Mouse (Mus musculus) liver, embryonic 11.5 days (tissue): ENCODE data around the gene 2310011J03Rik. TPM values are rescaled to one million over a fixed set of nuclear protein-coding genes. Genes with fewer than 3 reads are reported as not detected.

ENCODE experiments used
- ATAC-seq: fragments of 200-750 bp; cut with Nextera tagmentation; replicated peaks from 2 replicates; pipeline ENCODE4 v1.8.0; 2017; ENCODE audit warnings: moderate number of reproducible peaks, mild to moderate bottlenecking, moderate TSS enrichment, moderate library complexity; ENCODE audit not compliant: low FRiP score
- DNase-seq: peaks from one replicate; pipeline ENCODE4 v3.0.0-alpha.2; 2017; ENCODE audit warnings: low spot score
- H3K27ac ChIP-seq: fragments of 300-500 bp; sonication (generic); 2 replicates; pipeline ENCODE4 v1.5.1; 2014; ENCODE audit warnings: mild to moderate bottlenecking, low read depth, low read length, control low read depth
- H3K27me3 ChIP-seq: fragments of 300-500 bp; sonication (generic); replicated peaks from 2 replicates; pipeline ENCODE4 v1.6.1; 2014; ENCODE audit warnings: low read length, mixed read lengths; ENCODE audit not compliant: control insufficient read depth, insufficient read depth
- H3K36me3 ChIP-seq: fragments of 300-500 bp; sonication (generic); 2 replicates; pipeline ENCODE4 v1.6.1; 2014; ENCODE audit warnings: mild to moderate bottlenecking, low read length, moderate library complexity, mixed read lengths; ENCODE audit not compliant: control insufficient read depth, insufficient read depth
- H3K4me1 ChIP-seq: fragments of 300-500 bp; sonication (generic); replicated peaks from 2 replicates; pipeline ENCODE4 v1.6.1; 2014; ENCODE audit warnings: low read length, mixed read lengths; ENCODE audit not compliant: control insufficient read depth, insufficient read depth
- H3K4me2 ChIP-seq: fragments of 300-500 bp; sonication (generic); 2 replicates; pipeline ENCODE4 v1.6.1; 2014; ENCODE audit warnings: mild to moderate bottlenecking, control low read depth, moderate library complexity
- H3K4me3 ChIP-seq: fragments of 300-500 bp; sonication (generic); 2 replicates; pipeline ENCODE4 v1.5.1; 2014; ENCODE audit warnings: low read depth, low read length, control low read depth
- H3K9ac ChIP-seq: fragments of 300-500 bp; sonication (generic); 2 replicates; pipeline ENCODE4 v1.6.1; 2014; ENCODE audit warnings: low read depth, low read length, control low read depth
- H3K9me3 ChIP-seq: fragments of 300-500 bp; sonication (generic); 2 replicates; pipeline ENCODE4 v1.6.1; 2016; ENCODE audit warnings: low read length, inconsistent platforms, mixed read lengths; ENCODE audit not compliant: control insufficient read depth
- WGBS: fragments of 180-500 bp; shearing (Covaris S2); extraction: QIAGEN DNeasy Blood & Tissue Kit; methylation state at CpG from one replicate; pipeline ENCODE4 v1.1.7; 2014; 5-methylcytosine and 5-hydroxymethylcytosine counted together
- polyA plus RNA-seq: library from polyadenylated mRNA; unstranded; fragments of >200 nt; fragmentation: Nextera tagmentation; extraction: Ambion mirVana; gene quantifications from 2 replicates; pipeline ENCODE4 v1.2.1, GENCODE M21; 2014

Gene 2310011J03Rik
- polyA plus RNA-seq, 1 experiment from 2014 or later: 47.8 TPM

DNA sequence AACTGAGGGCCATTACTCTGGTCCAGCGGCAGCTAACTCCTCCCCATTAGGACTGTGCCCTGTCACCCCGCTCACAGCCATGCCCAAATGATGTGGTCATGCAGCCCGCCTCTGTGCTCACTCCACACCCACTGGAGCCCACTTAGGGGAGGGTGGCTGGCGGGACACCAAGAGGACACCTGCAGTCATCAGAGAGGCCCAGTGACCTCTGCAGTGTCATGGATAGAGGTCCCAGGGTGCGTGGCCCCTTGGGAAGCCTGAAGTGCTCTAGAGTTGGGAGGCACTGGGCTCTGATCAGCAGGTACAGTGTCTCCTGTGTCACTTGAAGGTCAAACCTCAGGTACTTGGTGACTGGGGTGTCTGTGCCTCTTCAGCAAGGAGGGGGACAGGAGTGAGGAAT lies 23.5 kb downstream of the 2310011J03Rik start:
- H3K27me3 ChIP-seq: peaks cover 45% of the 10 kb centered on the region
- no peak overlapping the region for H3K9ac ChIP-seq
- H3K4me3 ChIP-seq: no peak overlapping the region
- H3K4me2 ChIP-seq: no peak overlapping the region
- no peak overlapping the region for H3K27ac ChIP-seq
- no peaks in the 10 kb centered on the region for H3K9me3 ChIP-seq
- DNase-seq (no peak), ATAC-seq (no peak)
- H3K36me3 ChIP-seq: peaks cover 14% of the 10 kb centered on the region
- H3K4me1 ChIP-seq: peaks cover 21% of the 10 kb centered on the region
- WGBS: 75% methylated on average over 5 of the region's 5 CpGs

DNA sequence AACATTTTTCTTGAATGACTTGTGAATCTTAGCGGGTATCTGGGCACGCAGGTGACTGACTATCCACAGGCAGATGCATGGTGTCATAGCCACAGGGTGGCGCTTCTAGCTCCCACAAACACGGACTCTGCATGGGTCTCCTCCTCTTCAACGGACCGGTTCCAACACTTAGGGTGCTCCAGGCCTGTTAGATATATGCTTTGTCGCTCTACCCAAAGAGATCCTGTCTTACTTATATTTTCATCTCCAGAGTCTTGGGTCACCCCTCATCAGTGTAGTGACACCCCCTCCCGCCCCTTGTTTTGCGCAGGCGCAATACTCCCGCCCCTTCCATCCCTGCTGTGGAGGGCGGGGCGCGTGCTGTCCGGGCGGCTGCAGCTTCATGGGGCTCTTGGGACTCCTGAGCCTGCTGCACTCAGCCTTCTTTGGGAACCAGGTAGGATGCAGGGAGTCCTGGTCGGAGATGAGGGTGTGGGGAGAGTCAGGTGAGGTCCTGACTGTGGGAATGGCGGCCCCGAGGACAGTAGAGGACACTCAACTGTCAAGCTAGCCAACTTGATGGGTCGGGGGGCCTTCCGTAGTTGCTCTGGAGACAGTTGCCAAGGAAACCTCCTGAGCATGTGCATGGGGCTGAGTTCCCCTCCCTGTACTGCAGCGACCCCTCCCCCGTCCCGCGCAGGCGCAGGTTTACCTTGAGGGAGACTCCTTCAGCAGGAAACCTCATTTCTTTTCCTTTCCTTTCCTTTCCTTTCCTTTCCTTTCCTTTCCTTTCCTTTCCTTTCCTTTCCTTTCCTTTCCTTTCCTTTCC lies 24.5 kb downstream of the 2310011J03Rik start, which contains the start of gene Apc2:
Apc2 (plus strand) TSS at position 360 of the 808 bp plus-strand sequence.
- Histone ChIP-seq H3K9me3 (no peaks in the 10 kb centered on the region), H3K4me1 (peaks cover 21% of the 10 kb centered on the region), H3K27me3 (peaks cover 35% of the 10 kb centered on the region), H3K27ac (0 out of 2 replicates have a peak within 1 kb of the TSS, but pooled peaks have one; percentile 13), H3K4me2 (peak within 1 kb of the TSS; percentile 68), H3K4me3 (peak within 1 kb of the TSS; percentile 96), H3K36me3 (peaks cover 14% of the 10 kb centered on the region), H3K9ac (peak within 1 kb of the TSS; percentile 38; the same call in 1 of the 2 replicates)
- ATAC-seq (peak; percentile 61), DNase-seq (peak; percentile 74)
- WGBS: 5% methylated on average over 26 of the region's 26 CpGs

DNA sequence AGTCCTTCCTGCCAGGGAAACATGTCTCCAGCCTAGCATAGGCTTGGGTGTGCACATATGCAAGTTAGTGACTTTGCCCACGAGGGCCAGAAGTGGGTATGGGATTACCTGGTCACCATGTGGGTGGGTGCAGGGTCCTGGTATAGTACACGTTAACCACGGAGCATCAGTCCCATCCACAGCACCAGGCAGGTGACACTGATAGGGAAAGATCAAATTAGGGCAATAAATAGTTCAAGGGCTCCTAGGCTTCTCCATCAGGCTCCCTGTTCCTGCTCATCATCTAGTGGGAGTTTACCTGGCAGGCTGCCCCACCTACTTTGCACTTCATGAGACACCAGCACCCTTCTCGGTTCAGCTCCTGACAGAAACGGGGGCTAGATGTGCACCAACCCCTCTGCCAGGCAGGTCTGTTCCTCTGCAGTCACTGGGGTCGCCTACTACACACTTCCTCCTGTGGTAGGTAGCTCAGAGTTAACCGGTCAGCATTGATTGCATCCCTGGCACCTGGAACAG lies 25.5 kb downstream of the 2310011J03Rik start:
- H3K4me2 ChIP-seq: peak overlapping the region; percentile 83
- ATAC-seq (no peak), DNase-seq (no peak)
- H3K9ac ChIP-seq: 0 out of 2 replicates have a peak overlapping the region, but pooled peaks have one; percentile 1
- H3K36me3 ChIP-seq: peaks cover 14% of the 10 kb centered on the region
- H3K4me3 ChIP-seq: peak overlapping the region; percentile 96
- H3K27ac ChIP-seq: 0 out of 2 replicates have a peak overlapping the region, but pooled peaks have one; percentile 13
- 40% methylated on average over 7 of the region's 7 CpGs for WGBS
- H3K27me3 ChIP-seq: peaks cover 25% of the 10 kb centered on the region
- H3K4me1 ChIP-seq: peaks cover 21% of the 10 kb centered on the region
- no peaks in the 10 kb centered on the region for H3K9me3 ChIP-seq

DNA sequence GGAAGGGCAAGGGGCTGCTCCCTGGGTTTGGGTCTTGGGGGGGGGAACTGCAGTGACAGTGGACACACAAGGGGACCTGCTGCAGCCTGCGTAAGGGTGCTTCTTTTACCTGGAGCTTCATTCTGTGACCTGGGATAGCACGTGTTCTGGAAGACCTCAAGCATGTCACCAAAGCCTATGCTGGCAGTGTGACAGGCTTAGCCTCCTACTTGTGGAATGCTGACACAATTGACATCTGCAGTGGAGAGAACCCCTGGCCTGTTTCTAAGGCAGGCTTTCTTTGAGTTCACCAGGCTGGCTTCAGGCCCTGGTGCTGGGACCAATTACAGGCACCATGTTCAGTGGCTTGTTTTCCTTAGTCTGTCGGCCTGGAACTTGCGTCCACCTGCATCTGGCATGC lies 26.0 kb downstream of the 2310011J03Rik start:
- H3K9me3 ChIP-seq: no peaks in the 10 kb centered on the region
- peak overlapping the region; percentile 83 for H3K4me2 ChIP-seq
- H3K27me3 ChIP-seq: peaks cover 20% of the 10 kb centered on the region
- no peak for ATAC-seq
- H3K36me3 ChIP-seq: peaks cover 14% of the 10 kb centered on the region
- H3K4me1 ChIP-seq: peaks cover 21% of the 10 kb centered on the region
- 86% methylated on average over 4 of the region's 4 CpGs for WGBS
- no peak for DNase-seq
- H3K9ac ChIP-seq: peak overlapping the region; percentile 100
- peak overlapping the region; percentile 96 for H3K4me3 ChIP-seq
- H3K27ac ChIP-seq: peak overlapping the region; percentile 62

DNA sequence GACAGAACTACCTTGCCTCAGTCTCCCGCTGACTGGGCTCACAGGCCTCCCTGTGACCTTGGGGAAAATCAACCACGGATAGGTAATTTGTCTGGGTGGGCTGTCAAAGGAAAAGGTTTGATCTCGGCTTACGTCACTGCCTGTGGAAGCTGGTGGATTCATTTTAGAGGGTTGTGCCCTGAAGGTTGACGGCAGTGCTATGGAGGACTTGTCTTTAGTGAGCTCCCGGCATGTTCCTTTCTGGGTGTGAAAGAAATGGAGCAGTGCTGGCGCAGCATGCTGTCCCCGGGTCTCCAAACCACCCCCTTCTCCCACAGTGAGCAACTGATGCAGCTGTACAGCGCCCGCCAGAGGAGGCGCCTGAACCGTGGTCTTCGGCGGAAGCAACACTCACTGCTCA lies 27.0 kb downstream of the 2310011J03Rik start:
- Histone ChIP-seq H3K4me1 (peaks cover 21% of the 10 kb centered on the region), H3K9ac (peak overlapping the region; percentile 100), H3K9me3 (no peaks in the 10 kb centered on the region), H3K36me3 (peaks cover 16% of the 10 kb centered on the region), H3K4me3 (peak overlapping the region; percentile 96), H3K27me3 (peaks cover 10% of the 10 kb centered on the region), H3K4me2 (peak overlapping the region; percentile 83), H3K27ac (peak overlapping the region; percentile 89)
- 22% methylated on average over 14 of the region's 14 CpGs for WGBS
- DNase-seq: no peak
- no peak for ATAC-seq

DNA sequence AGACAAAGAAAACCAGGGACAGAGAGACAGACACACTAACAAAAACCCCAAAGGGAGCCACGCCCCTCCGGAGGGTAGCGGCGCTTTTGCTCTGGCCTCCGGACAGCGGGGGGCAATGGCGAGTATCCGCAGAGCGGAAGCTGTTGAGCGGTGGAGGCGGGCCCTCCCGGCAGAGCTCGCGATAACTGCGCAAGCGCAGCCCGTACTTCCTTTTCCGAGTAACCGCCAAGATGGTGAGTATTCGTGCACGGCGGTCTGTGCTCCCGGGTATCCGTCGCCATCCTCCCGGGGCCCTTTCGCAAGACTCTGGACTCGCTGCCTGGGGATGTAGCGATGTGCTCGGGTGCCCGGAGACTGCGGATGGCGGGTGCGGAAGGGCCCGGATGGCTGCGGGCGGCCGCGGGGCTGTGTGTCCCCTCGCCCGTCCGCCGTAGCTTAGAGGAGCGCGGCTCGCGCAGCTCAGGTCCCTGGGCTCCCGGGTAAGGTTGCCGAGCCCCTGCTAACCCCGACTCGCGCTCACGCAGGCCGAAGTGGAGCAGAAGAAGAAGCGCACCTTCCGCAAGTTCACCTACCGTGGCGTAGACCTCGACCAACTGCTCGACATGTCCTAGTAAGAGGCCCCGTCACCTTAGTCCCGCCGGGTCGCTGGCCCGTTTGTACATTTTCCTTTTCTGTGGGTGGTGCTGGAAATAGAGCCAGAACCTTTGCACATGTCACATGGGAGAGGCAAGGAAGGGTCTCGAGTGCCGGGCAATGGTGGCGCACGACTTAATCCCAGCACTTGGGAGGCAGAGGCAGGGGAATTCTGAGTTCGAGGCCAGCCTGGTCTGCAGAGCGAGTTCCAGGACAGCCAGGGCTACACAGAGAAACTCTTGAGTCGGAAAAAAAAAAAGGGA lies 27.8 kb downstream of the 2310011J03Rik start, which contains the start of gene Rps15:
Rps15 (plus strand) TSS at position 203 of the 896 bp plus-strand sequence.
- WGBS: under 1% methylated on average over 72 of the region's 72 CpGs
- DNase-seq: peak; percentile 91

DNA sequence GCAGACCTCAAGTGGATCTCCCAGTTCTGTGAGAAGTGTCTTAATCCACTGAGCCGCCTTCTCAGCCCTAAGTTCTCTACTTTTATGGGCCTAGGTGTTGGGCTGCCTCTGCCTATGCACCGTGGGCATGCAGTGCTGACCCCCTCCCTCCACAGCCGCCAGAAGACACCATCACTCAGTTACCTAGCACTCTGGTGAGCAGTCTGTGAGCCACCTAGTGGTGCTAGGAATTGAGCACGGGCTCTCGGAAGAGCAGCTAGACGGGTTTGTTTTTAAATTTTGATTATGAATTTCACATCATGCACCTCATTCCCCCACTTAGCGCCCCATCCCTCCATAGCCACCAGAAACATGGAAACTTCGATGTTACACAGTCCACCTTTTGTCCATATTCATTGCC lies 31.7 kb downstream of the 2310011J03Rik start:
- 68% methylated on average over 8 of the region's 8 CpGs for WGBS
- ATAC-seq (no peak), DNase-seq (no peak)
- Histone ChIP-seq H3K4me2 (no peak overlapping the region), H3K9me3 (no peaks in the 10 kb centered on the region), H3K27ac (no peak overlapping the region), H3K9ac (no peak overlapping the region), H3K36me3 (peaks cover 43% of the 10 kb centered on the region), H3K4me1 (peaks cover 3% of the 10 kb centered on the region; the same call in 1 of the 2 replicates), H3K27me3 (no peaks in the 10 kb centered on the region), H3K4me3 (no peak overlapping the region)

More for the DNA sequence above, 27.8 kb downstream of the 2310011J03Rik start, which contains the start of gene Rps15:
- Histone ChIP-seq H3K4me3 (peak within 1 kb of the TSS; percentile 96), H3K4me1 (peaks cover 21% of the 10 kb centered on the region), H3K9me3 (no peaks in the 10 kb centered on the region), H3K27me3 (peaks cover 2% of the 10 kb centered on the region), H3K36me3 (peaks cover 21% of the 10 kb centered on the region), H3K4me2 (peak within 1 kb of the TSS; percentile 83), H3K27ac (peak within 1 kb of the TSS; percentile 89), H3K9ac (peak within 1 kb of the TSS; percentile 100)
- ATAC-seq: peak; percentile 81

DNA sequence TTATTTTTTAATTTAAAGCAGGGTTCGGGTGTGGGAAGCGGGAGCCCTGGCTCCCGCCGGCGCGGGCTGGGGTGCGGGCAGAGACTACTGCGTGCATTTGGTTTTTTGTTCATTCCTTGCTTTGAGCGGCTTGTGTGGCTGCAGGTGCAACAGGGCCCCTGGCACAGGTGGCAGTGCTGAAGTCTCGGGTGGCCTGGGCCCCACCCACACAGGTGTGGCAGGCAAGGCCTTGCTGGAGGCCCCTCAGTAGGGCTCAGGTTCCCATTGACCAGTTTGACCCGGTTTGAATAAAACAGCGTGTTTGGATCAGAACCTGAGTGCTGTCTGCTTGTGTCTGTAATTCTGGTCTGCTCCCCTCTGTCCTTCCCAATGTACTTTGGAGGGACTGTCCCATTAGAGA lies 32.2 kb downstream of the 2310011J03Rik start:
- no peaks in the 10 kb centered on the region for H3K9me3 ChIP-seq
- no peak overlapping the region for H3K27ac ChIP-seq
- DNase-seq: no peak
- H3K4me1 ChIP-seq: no peaks in the 10 kb centered on the region; the same call in 1 of the 2 replicates
- H3K36me3 ChIP-seq: peaks cover 45% of the 10 kb centered on the region
- no peak overlapping the region for H3K9ac ChIP-seq
- no peaks in the 10 kb centered on the region for H3K27me3 ChIP-seq
- 92% methylated on average over 12 of the region's 12 CpGs for WGBS
- H3K4me2 ChIP-seq: no peak overlapping the region
- H3K4me3 ChIP-seq: no peak overlapping the region
- ATAC-seq: no peak
